Mouse (Mus musculus) bone marrow macrophage, adult 2 months (primary cell): Measurements from ENCODE around the gene Gtf2ird2.

Experiments
- CTCF ChIP-seq: IDR thresholded peaks from 2 replicates; pipeline ENCODE4 v1.5.1; 2012; ENCODE audit warnings: low read depth, mild to moderate bottlenecking, low read length, moderate library complexity
- POLR2A ChIP-seq: IDR thresholded peaks from 2 replicates; pipeline ENCODE4 v1.6.1; 2012; ENCODE audit warnings: mild to moderate bottlenecking, low read depth, low read length, borderline replicate concordance

DNA sequence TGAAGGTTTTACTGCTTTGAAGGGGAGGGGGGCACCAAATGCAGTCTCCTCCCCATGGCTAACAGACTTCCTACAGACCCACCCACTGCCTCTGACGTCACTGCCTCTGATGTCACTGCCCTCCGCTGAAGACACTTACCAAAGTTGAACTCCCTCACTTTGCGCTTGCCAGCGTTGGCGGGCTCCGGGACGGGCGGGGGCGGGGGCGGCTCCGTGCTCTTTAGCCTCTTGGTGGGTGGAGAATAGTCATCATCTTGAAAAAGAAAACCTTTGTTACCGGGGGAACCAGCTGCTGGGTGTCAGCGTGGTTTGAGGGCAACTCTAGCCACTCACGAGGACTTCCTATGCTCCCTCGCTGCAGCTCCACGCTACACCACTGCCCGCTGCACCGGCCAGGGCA lies 82.6 kb downstream of the Gtf2ird2 start:
- TF ChIP-seq CTCF (no peak), POLR2A (no peak)
